Mouse (Mus musculus): ENCODE measurements around the gene Asb18.

The Asb18 gene

DNA sequence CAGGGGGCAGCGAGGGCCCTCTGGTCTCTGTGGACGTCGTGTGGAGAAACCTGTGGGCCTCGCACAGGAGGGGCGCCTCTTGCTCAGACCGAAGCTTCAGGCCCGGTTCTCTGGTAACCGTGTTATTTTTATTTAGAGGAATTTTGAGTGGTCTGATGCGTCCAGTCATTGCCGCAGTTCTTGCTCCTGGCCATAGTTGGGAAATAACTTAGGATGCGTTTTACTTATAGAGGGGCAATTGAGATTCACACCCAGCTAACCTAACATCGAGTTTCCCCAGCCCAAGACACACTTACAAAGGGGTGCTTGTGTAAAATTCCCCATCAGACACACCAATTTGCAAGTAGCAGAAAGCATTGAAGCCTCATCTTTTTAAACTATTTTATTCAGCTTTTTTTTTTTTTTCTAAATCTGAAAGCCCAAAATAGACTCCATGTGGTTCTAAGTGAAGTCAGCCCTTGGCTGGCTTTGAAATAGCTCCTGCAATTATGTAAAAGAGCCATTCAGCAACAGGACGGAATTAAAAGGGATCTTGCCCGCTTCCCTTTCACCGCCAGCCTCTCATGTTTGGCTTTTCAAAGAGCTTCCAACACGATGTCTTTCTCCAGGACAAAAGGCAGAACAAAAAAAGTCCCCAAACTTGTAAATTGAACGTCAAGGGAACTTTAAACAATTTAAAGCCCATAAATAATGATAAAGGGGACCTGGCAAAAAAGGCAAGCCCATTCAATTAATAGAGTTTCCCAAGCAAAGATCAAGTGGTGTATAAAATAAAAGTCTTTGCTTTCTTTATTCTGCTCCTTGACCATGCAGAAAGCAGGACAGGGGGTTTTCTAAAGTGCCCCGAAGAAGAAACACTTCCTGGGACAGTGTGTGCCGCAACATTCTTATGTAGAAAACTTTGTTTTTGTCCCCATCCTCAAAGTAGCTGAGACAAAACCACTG, 79.9 kb downstream of the Asb18 start:
- in situ Hi-C loops (cut with MboI; ENCODE audit: unreplicated experiment in 2 of 2): no loop called here

DNA sequence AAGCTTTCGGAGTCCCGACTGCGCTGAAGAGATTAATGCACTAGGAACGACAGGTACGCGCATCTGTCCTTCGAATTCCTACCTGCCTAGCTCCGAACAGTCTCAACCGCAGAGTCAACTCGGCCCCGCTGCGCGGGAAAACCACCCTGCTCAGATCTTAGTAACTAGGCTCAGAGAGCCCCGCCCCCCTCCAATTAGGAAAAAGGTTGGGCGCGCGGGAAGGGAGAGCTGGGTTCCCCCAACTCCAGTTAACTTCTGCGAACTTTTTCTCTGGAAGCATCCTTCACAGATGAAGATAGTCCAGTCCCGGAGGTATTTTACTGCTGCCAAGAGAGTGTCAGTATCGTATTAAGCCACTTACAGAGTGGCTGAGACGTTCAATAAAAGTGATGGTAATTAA, 80.7 kb downstream of the Asb18 start:
- in situ Hi-C loops (cut with MboI; ENCODE audit: unreplicated experiment in 2 of 2): no loop called here

DNA sequence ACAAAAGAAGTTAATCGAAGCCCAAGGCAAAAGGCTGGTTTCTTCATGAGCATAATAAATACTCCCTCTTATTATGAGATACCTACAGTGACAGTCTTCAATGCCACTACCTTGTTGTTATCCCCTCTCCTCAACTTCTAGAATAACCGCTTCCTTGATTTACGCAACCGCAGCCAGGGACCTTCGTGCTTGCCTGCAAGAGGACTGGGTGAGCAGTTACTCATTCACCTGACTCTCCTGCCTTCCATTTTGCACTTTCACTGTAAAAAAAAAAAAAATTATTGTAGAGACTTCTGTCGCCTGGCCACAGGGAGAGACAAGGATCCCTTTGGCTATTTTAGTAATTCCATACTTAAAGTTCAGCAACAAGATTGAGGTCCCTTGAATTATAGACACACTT, 81.4 kb downstream of the Asb18 start:
- in situ Hi-C loops (cut with MboI; ENCODE audit: unreplicated experiment in 2 of 2): no loop called here

DNA sequence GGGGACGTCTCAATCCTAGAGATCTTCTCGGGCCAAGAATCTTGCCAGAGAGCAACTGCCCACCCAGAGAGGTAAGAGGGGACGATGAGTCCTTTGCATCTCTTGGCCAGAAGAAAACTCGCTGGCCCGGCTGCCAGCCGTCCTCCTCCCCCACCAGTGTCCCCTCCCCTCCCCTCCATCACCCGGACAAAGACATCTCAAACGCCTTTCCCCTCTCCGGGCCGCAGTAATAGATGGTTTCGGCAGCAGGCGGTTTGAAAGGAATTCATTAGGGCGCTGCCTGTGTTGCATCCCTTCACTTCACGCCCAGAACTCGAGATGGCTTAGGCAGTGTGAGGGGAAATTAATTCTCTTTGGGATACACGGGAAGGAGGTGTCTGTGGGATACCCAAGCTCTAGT, 81.8 kb downstream of the Asb18 start:
- in situ Hi-C loops (cut with MboI; ENCODE audit: unreplicated experiment in 2 of 2): no loop called here

DNA sequence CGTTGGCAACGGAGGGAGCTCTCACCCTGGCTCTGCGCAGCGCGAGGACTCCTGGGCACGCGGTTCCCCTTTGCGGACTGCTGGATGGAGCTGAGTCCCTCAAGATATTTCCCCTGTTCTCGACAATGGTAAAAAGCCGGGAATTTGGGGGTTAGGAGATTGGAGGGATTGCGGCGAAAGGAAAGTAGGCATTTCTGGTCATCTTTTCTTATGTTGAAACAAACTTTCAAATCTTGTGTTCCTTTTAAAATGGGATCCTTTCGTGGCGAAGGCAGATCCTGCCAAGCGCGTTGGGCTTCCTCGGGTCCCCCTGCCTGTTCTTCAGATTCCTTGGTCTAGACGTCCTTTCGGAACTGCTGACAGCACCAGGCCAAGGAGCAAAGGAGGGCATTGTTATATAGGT, 82.4 kb downstream of the Asb18 start:
- in situ Hi-C loops (cut with MboI; ENCODE audit: unreplicated experiment in 2 of 2): no loop called here

DNA sequence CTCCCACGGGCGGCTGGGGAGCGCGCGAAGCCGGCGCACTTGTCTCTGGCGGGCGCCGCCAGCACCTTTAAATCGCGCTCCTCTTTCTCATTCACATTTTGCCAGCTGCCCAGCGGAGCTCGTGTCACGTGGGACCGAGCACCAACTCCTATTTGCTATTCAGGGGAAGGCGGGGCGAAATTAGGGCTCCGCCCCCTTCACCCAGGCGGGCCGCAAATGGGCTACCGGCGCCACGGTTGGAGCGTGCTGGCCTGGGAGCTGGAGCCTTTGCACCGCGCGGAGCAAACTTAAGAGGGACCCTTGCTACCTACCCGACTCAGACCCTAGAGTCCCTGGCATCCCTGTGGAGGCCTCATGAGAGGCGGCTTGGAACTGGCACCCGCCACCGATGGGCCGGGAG, 83.3 kb downstream of the Asb18 start, which contains the start of gene Gbx2:
TSS of gene Gbx2 (minus strand) at position 60 of the 400 bp plus-strand sequence.
- in situ Hi-C loops (cut with MboI; ENCODE audit: unreplicated experiment in 2 of 2): no loop called here

DNA sequence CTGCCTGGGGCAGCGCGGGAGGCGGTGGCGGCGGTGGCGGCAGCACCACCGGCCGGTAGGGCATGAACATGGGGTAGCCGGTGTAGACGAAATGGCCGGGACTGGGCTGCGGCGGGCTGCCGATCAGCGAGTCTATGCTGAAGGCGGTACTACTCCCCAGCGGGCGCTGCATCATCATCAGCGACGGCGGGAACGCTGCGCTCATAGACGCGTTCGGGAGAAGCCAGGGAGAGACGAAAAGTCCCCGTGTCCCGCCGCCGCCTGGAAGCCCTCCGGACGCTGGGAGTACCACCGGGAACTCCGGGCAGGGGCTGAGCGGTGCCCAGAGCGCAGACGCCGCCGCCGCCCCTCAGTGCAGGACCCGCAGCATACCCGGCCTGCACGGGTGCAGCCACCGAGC, 83.9 kb downstream of the Asb18 start:
- in situ Hi-C loops (cut with MboI; ENCODE audit: unreplicated experiment in 2 of 2): no loop called here

DNA sequence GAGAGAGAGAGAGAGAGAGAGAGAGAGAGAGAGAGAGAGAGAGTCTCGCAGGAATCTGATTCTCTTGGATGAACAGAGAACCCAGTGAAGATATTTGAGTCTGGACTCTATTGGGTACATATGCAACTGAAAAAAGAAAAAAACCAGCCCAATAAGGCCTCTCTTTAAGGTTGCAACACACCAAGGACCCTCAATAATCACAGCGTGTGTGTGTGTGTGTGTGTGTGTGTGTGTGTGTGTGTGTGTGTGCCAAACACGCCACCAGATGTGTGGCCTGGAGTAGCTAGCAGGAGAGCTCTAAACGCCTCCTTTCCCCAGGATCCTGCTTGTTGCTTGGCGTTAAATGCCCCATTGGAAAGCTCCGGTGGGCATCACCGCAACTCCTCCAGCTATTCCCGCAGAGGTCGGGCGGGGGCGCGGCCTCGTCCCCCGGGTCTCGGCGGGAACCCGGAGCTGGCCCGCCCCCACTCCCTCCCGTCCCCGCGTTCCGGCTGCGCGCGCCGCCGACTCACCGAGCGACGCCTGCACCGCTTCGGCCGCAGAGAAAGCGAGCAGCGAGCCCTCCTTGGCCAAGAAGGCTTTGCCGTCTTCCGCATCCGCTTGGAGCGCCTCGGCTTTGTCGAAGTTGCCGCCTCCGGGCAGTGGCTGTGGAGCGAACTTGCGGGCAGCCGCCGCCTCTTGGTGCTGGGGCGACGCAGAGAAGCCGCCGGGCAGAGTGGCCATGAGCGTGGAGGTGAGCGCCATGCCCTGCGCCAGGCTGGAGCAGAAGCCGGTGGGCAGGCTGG, 84.6 kb downstream of the Asb18 start:
- in situ Hi-C loops (cut with MboI; ENCODE audit: unreplicated experiment in 2 of 2): no loop called here

DNA sequence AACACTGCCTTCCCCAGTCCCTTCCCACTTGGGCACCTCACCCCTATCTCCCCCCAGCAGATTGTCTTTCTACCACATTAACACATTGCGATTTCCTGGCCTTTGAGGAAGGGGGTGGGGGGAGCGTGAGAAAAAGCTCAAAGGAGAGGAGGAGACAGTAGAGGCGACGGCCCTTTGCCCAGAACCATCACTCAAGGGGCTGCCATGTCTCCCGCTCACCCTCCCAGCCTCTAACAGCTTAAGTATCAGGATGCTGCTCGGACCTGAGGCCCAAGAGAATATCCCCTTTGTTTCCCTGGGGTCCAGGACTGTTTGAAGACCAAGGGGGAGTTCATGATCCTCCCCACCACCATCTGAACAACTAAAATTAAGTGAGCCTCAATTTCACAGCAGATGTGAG, 85.3 kb downstream of the Asb18 start:
- in situ Hi-C loops (cut with MboI; ENCODE audit: unreplicated experiment in 2 of 2): no loop called here

DNA sequence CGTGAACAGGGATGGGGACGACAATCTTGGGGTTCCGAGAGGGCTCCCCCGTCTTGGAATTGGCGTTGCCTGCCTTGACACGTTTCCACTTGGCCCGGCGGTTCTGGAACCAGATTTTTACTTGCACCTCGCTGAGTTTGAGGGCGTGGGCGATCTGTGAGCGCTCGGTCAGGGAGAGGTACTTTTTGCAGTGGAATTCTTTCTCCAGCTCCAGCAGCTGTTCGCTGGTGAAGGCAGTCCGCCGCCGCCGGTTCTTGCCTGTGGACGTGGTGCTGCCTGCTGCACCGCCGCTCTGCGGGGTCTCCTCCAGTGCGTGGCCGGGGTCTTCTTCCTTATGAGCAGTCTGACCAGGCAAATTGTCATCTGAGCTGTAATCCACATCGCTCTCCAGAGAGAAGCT, 85.8 kb downstream of the Asb18 start:
- in situ Hi-C loops (cut with MboI; ENCODE audit: unreplicated experiment in 2 of 2): no loop called here

DNA sequence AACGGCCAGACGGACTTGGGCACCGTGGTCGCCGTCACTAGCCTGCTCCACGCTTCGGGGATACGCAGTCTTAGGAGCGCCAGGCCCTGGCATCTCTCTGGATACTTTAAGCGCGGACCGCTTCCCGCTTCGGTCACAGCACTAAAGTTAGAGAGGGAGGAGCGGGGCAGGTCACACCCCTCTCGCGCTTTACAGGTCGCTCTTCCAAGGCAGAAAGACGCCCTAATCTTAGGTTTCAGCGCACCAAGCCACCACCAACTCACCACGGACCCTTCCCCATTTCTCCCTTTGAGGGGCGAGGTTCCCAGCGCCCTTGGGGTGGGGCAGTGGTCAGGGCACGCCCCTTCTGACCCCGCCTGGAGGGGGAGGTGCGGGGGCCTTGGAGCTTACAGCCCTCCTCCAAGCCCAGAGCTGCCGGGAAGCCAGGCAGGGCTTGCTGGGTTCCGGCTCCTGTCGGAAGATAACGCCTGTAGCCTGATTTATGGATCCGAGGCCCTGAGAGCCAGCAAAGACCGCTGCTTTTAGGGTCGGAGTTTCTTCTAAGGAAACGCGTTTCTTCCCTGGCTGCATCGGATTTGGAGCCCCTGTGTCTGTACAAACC, 87.3 kb downstream of the Asb18 start:
- in situ Hi-C loops (cut with MboI; ENCODE audit: unreplicated experiment in 2 of 2): no loop called here

DNA sequence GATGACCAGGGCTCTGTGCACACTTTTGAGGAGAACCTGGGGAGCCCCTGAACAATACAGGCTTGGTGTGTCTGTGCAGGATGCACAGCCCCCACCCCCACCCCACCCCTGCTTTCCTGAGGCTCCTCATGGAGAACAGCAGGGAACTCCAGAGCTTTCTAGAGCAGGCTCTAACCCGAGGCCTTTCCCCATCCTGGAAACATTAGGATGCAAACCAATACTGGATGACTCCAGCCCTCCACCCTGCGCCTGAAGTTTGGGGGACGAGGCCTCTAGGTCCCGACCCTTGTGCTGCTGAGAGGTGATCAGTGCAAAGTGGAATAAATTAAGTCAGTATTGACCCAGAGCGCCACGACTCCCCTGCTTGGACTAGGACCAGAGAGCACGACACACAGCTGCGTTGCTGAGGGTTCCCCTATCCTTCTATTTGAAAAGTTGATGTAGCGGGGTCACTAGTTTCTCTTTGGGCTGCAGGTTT, 87.8 kb downstream of the Asb18 start:
- in situ Hi-C loops (cut with MboI; ENCODE audit: unreplicated experiment in 2 of 2): no loop called here

DNA sequence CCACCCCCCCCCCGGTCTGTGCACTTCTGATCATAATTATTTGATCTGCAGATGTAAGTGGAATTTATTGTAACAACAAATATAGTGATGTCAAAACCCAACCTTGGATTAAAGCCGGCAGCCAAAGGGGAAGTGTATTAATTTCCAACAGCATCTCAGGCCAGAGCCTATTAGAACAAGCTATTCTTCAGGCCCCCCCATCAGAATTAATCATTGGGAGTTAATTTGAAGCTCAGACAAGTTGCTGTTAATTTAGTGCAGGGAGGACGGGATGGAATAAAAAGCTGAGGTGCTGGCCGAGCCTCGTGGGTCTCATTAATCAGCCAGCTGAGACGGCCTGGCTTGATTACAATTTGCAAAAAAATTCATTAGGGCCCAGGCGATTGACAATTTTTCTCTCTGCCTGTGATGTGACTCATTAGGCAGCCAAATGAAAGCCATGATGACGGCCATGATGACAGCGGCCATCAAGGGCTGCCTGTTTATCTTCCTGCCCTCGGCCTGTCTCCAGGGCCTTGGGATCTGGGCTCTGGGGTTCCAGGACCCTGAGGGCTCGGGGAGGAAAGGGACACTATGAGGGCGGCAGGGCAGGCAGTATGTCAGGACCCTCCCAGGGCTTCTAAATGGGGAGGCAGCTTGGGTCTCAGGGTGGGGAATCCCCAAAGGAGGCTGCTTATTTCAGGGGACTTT, 88.8 kb downstream of the Asb18 start:
- in situ Hi-C loops (cut with MboI; ENCODE audit: unreplicated experiment in 2 of 2): no loop called here

DNA sequence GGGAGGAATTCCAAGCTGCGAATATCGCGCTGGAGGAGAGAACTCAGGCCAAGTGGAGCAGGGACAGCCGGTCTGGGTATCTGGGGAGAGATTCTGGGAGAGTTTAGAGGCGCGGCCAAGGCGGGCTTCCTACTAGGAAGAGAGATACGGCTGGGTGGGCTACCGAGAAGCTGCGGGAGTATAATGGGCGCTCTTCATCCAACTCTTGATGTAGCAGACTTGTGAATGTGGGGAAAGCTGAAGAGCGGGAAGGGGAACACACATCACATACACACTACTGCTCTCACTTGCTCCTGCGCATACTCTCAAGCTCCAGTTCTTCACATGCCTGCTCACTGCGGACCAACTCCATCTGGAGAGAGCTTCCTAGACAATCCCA, 90.8 kb downstream of the Asb18 start:
- in situ Hi-C loops (cut with MboI; ENCODE audit: unreplicated experiment in 2 of 2): no loop called here

DNA sequence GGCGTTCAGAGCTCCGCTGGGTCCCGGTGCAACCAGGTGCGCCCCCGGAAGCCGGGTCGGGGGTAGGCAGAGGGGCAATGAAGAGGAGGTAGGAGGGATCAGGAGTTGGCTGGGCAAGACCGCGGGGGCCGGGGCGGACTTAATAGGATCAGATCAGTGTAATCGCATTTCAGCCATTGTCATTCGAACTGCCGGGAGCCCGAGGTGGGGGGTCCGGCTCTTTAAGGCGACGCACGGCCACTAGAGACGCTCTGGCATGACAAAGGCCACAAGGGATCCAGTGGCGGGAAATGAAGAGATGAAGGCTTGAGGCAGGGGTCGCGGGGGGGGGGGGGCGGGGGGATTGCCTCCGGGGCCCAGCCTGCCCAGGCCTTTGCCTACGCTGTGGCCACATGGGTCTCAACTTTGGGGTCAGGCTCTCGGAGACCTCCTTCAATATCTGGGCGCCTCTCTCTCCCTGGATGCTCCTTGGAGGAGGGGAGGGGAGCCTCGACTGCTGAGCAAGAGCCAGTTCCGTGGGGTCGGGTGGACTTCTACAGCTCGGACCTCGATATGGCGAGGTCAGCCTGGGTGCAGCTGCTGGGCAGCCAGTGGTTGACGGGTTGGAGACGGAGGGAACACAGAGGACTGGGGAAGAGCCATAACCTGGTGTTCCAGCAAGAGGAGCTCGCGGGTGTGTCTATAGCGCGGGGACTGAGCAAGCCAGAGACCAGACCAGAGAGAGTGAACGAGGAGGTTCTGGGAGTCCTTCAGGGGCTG, 91.4 kb downstream of the Asb18 start:
- in situ Hi-C loops (cut with MboI; ENCODE audit: unreplicated experiment in 2 of 2): no loop called here

DNA sequence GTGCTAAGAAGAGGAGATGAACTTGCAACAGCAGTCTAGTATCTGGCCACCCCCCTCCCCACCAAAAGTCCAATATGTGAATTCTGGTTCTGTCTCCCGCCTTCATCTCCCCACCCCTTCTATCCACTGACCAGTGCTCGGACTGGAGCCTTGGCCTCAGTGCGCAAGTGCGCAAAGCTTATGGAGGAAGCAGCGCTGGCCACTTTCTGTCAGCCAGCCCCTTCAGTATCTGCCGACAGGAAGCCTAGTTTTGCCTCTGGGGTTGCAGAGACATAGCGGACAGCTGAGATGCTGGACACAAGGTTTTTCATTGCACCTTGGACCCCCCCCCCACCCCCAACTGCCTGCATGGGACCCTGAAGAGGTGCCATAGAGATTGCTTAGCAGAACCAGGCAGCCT, 92.2 kb downstream of the Asb18 start:
- in situ Hi-C loops (cut with MboI; ENCODE audit: unreplicated experiment in 2 of 2): no loop called here

DNA sequence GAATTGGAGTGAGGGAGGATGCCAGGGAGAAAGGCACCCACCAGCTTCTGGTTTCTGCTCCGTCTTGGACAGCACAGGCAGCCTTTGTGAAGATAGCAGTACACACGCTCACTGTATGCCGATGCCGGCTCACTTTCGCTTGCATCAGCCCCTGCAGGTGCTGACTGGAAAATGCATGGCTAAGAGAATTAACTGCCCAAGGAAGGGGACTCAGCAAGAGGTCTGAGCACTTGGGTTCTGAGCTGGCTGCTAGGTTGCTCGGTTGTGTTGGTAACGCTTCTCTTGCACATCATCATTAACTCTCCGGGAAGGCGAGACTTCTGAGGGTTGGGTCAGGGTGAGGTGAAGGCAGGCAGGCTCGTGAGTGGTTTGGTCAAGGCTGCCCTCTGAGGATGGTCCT, 92.7 kb downstream of the Asb18 start:
- in situ Hi-C loops (cut with MboI; ENCODE audit: unreplicated experiment in 2 of 2): no loop called here

DNA sequence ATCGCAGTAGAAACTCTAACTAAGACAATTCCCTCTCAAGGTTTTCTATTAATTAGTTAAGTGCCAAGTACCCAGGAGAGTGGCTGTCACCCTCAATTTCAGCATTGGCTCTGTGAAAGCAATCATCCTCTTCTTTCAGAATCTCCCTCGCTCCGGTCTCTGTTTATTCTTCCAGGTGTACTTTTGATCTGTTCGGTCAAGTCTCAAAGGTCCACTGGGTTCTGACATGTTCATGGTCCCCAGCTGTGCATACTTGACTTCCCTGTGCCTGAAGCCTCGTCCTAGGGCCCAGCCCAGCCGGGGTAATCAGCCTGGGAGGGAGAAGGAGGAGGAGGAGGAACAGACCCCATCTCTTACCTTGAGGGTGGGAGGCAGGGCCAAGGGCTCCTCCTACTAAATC, 95.3 kb downstream of the Asb18 start:
- in situ Hi-C loops (cut with MboI; ENCODE audit: unreplicated experiment in 2 of 2): no loop called here

DNA sequence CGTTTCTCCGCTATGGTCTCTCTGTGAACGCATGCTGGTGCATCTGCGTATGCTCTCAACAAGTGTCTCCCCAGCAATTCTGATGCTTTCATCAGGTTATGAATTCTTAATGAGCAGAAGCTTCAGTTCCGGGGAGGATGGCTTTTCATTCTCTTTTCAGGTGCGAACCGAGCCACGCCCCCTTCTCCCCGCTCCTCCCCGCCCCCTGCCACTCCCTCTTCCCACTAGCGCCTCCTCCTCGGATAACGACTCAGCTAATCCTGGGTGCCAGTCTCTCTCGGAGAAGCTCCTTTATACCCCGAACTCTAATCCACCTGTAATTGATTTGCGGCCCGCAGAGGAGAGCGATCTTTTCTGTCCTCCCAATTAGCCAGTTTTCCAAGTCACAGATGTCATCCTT, 96.4 kb downstream of the Asb18 start:
- in situ Hi-C loops (cut with MboI; ENCODE audit: unreplicated experiment in 2 of 2): no loop called here

DNA sequence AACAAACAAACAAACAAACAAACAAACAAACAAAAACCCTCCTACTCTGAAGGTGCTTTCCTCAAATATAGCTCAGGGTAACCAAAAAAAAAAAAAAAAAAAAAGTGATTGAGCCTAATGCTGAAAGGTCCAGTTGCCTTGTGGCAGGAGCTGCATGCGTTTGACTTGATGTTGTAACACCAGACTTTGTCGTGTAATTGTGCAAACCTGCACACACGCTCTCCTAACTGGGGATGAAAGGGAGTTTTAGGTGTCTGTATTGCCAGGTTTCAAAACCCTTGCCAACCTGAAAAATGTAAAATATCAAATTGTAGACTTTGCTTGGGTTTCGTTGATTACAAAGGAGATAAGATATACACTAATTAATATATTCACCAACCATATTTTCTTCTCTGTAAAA, 100.9 kb downstream of the Asb18 start:
- in situ Hi-C loops (cut with MboI; ENCODE audit: unreplicated experiment in 2 of 2): no loop called here
